ENCODE assay signal across 12 mouse cellular contexts in genomic region chr19:42157493-42158237, GRCm38 (mm10). TPM values are rescaled to one million over a fixed set of nuclear protein-coding genes. Genes with fewer than 3 reads are reported as not detected.
A peak's percentile ranks its signal among the peaks of the same experiment; 100 is the strongest.
DNase-seq lines count a peak whose midpoint lies in the region; ATAC-seq and TF ChIP-seq lines count a peak whose summit lies in the region.
"Had no signal": no experiment of that assay in that cellular context is flagged by ENCODE, and none has a peak within 500 bp of the region (broad histone marks: within the 10 kb centered on the region; RNA-seq: fewer than 3 reads in every experiment).

No protein-coding gene starts in this region.

- no peak for DNase-seq in lung, postnatal 4 days
- DNase-seq in MEL (ENCODE audit: low read depth, low spot score), result peak; percentile 76
- no peak for DNase-seq in kidney, adult 2 months
- DNase-seq in kidney, adult 18-20 months, result no peak
- DNase-seq: adrenal gland, postnatal 10 days; cerebellum, adult 2 months; right cerebral cortex, postnatal 14 days had no signal

- H3K9me3 ChIP-seq in lung, embryonic 15.5 days, result no peaks in the 10 kb centered on the region
- H3K9me3 ChIP-seq in MEL (replicated peaks; ENCODE audit: insufficient read depth, low read length), result no peaks in the 10 kb centered on the region
- H3K9me3 ChIP-seq: heart, embryonic 15.5 days had no signal

- H3K27me3 ChIP-seq in lung, embryonic 15.5 days, result no peaks in the 10 kb centered on the region
- no peaks in the 10 kb centered on the region for H3K27me3 ChIP-seq in MEL (ENCODE audit: control insufficient read depth in 1 of 2, insufficient read depth in 2 of 2, low read length in 2 of 2)
- H3K27me3 ChIP-seq in kidney, adult 2 months (replicated peaks; ENCODE audit: control insufficient read depth, insufficient read depth, low read length), result no peaks in the 10 kb centered on the region
- H3K27me3 ChIP-seq: heart, embryonic 15.5 days had no signal

- H3K27ac ChIP-seq in lung, embryonic 15.5 days, result peak overlapping the region; percentile 47
- peak overlapping the region; percentile 75 for H3K27ac ChIP-seq in MEL (ENCODE audit: control insufficient read depth, low read depth, low read length)
- no peak overlapping the region for H3K27ac ChIP-seq in kidney, adult 2 months (ENCODE audit: insufficient read depth, low read depth, low read length)
- H3K27ac ChIP-seq: heart, embryonic 15.5 days had no signal

- 0 out of 4 replicates have a peak, but pooled peaks of 1 of the 2 experiments have one; percentile 21 for TF ChIP-seq EP300 in MEL (IDR thresholded peaks at IDR 0.05; ENCODE audit: low read depth in 1 of 2, low read length in 2 of 2)

- no peak; the same call in 1 of the 2 replicates for ATAC-seq in lung, embryonic 15.5 days (ENCODE audit: borderline replicate concordance, extremely low read depth, low FRiP score, low TSS enrichment)
- peak; percentile 60 for ATAC-seq in common myeloid progenitor, adult 5-6 weeks (replicated peaks; ENCODE audit: low read depth, poor library complexity, severe bottlenecking)
- peak; percentile 85 for ATAC-seq in megakaryocyte progenitor cell, adult 5-6 weeks (replicated peaks; ENCODE audit: poor library complexity)

- H3K4me2 ChIP-seq in lung, embryonic 15.5 days, result no peak overlapping the region
- H3K4me2 ChIP-seq: heart, embryonic 15.5 days had no signal

- TF ChIP-seq RAD21 in MEL (IDR thresholded peaks at IDR 0.05; ENCODE audit: low read depth, low read length), result no peak

- H3K9ac ChIP-seq in lung, embryonic 15.5 days, result no peak overlapping the region
- peak overlapping the region; percentile 45 for H3K9ac ChIP-seq in MEL (ENCODE audit: control insufficient read depth, low read depth, low read length, poor library complexity, severe bottlenecking)
- H3K9ac ChIP-seq: heart, embryonic 15.5 days; lung, embryonic 14.5 days had no signal

- H3K79me2 ChIP-seq in MEL (ENCODE audit: control insufficient read depth, insufficient read depth, low read length, poor library complexity), result no peaks in the 10 kb centered on the region

- WGBS in lung, embryonic 15.5 days, result 51% methylated on average over 12 of the region's 12 CpGs
- 58% methylated on average over 12 of the region's 12 CpGs for WGBS in kidney, adult 2 months

- peak in 1 of 2 experiments; percentile 21; a peak in 1 of 4 replicates for TF ChIP-seq POLR2A in MEL (IDR thresholded peaks at IDR 0.05; ENCODE audit: control insufficient read depth in 1 of 2, insufficient read depth in 1 of 2, low read depth in 1 of 2, low read length in 2 of 2, poor library complexity in 1 of 2)
- TF ChIP-seq POLR2A in kidney, adult 2 months (IDR thresholded peaks at IDR 0.05; ENCODE audit: low read depth, low read length), result no peak

- H3K4me1 ChIP-seq in lung, embryonic 15.5 days, result peaks cover 12% of the 10 kb centered on the region
- peaks cover 3 to 9% of the 10 kb centered on the region in 2 experiments for H3K4me1 ChIP-seq in MEL (ENCODE audit: control insufficient read depth in 1 of 2, insufficient read depth in 2 of 2, low read length in 2 of 2)
- no peaks in the 10 kb centered on the region for H3K4me1 ChIP-seq in kidney, adult 2 months (ENCODE audit: control insufficient read depth, insufficient read depth, low read length)

- no peak for TF ChIP-seq CTCF in MEL (IDR thresholded peaks at IDR 0.05 in 2 of 3, conservative IDR thresholded peaks at IDR 0.05 in 1 of 3; ENCODE audit: control insufficient read depth in 1 of 3, insufficient read depth in 1 of 3, low read depth in 2 of 3, low read length in 3 of 3, poor library complexity in 1 of 3, severe bottlenecking in 1 of 3)
- no peak for TF ChIP-seq CTCF in kidney, adult 2 months (conservative IDR thresholded peaks at IDR 0.05; ENCODE audit: insufficient read depth, insufficient read length, low read depth, low read length)

- no peak overlapping the region for H3K4me3 ChIP-seq in lung, embryonic 15.5 days
- peak overlapping the region; percentile 43 to 48 for H3K4me3 ChIP-seq in MEL (ENCODE audit: control insufficient read depth in 1 of 2, insufficient read depth in 1 of 2, low read depth in 2 of 2, low read length in 2 of 2)
- H3K4me3 ChIP-seq in kidney, adult 2 months (ENCODE audit: insufficient read depth, low read depth, low read length), result no peak overlapping the region
- H3K4me3 ChIP-seq: heart, embryonic 15.5 days had no signal

- no peaks in the 10 kb centered on the region for H3K36me3 ChIP-seq in lung, embryonic 15.5 days
- peaks cover 0 to 11% of the 10 kb centered on the region in 2 experiments; a peak in 2 of 4 replicates for H3K36me3 ChIP-seq in MEL (ENCODE audit: control insufficient read depth in 1 of 2, insufficient read depth in 2 of 2, low read length in 2 of 2)
- H3K36me3 ChIP-seq in kidney, adult 2 months (ENCODE audit: control insufficient read depth, insufficient read depth, low read length), result no peaks in the 10 kb centered on the region
- H3K36me3 ChIP-seq: heart, embryonic 15.5 days had no signal

TF ChIP-seq in MEL, 35 proteins besides CTCF, POLR2A, EP300 and RAD21:
- no peak for TF ChIP-seq KAT2A (conservative IDR thresholded peaks at IDR 0.05; ENCODE audit: low read depth, low read length)
- TF ChIP-seq JUND (IDR thresholded peaks at IDR 0.05; ENCODE audit: low read depth, low read length), result no peak
- no peak for TF ChIP-seq MXI1 (IDR thresholded peaks at IDR 0.05; ENCODE audit: low read depth, low read length)
- 0 out of 2 replicates have a peak, but pooled peaks have one; percentile 35 for TF ChIP-seq ZMIZ1 (IDR thresholded peaks at IDR 0.05; ENCODE audit: low read depth, low read length)
- no peak for TF ChIP-seq GABPA (IDR thresholded peaks at IDR 0.05; ENCODE audit: low read depth, low read length)
- TF ChIP-seq BHLHE40 (IDR thresholded peaks at IDR 0.05; ENCODE audit: borderline replicate concordance, low read depth, low read length), result 0 out of 2 replicates have a peak, but pooled peaks have one; percentile 5
- no peak for TF ChIP-seq SMC3 (IDR thresholded peaks at IDR 0.05; ENCODE audit: low read depth, low read length)
- TF ChIP-seq ETS1 (IDR thresholded peaks at IDR 0.05; ENCODE audit: low read depth, low read length), result peak; percentile 45
- TF ChIP-seq POLR2AphosphoS2 (IDR thresholded peaks at IDR 0.05; ENCODE audit: low read length), result no peak
- TF ChIP-seq ZNF384 (IDR thresholded peaks at IDR 0.05; ENCODE audit: low read depth, low read length), result peak; percentile 85
- TF ChIP-seq MEF2A (IDR thresholded peaks at IDR 0.05; ENCODE audit: extremely low read depth, insufficient replicate concordance, low read depth, low read length, poor library complexity, severe bottlenecking), result no peak
- TF ChIP-seq ELF1 (IDR thresholded peaks at IDR 0.05; ENCODE audit: low read depth, low read length), result 0 out of 2 replicates have a peak, but pooled peaks have one; percentile 15
- TF ChIP-seq TBP (IDR thresholded peaks at IDR 0.05; ENCODE audit: low read depth, low read length), result 0 out of 2 replicates have a peak, but pooled peaks have one; percentile 48

RNA-seq across cellular contexts. Expression of gene Zfyve27, which starts 6.1 kb away (rescaled TPM):
- 23.3 and 28.2 TPM in 2 replicates for polyA plus RNA-seq in lung, embryonic 15.5 days (2015; fragmentation: Nextera tagmentation; extraction: Ambion mirVana)
- total RNA-seq in MEL (2012; rRNA removed), result 22.0 and 27.0 TPM in 2 replicates
- polyA plus RNA-seq in MEL (2012; ENCODE audit: insufficient read depth in 1 of 2, insufficient read length in 2 of 2, low read depth in 1 of 2, low replicate concordance in 2 of 2, missing spikeins in 1 of 2), result 10 to 100 TPM in 1 of 2 experiments, not detected in 1; 40.2 TPM
- total RNA-seq in common myeloid progenitor, adult 5-6 weeks (2017), result 15.5 and 17.5 TPM in 2 replicates
- total RNA-seq in megakaryocyte progenitor cell, adult 5-6 weeks (2015), result 10.7 and 13.6 TPM in 2 replicates
- 26.9 and 30.5 TPM in 2 replicates for total RNA-seq in megakaryocyte progenitor cell, adult 5-6 weeks (2017)
- 30.7 and 32.6 TPM in 2 replicates for polyA plus RNA-seq in kidney, adult 2 months (2012; rRNA removed)

RNA-seq across cellular contexts. Expression of gene Marveld1, which starts 10.5 kb away (rescaled TPM):
- 17.1 and 21.0 TPM in 2 replicates for polyA plus RNA-seq in lung, embryonic 15.5 days (2015; fragmentation: Nextera tagmentation; extraction: Ambion mirVana)
- 7.9 and 9.7 TPM in 2 replicates for total RNA-seq in MEL (2012; rRNA removed)
- polyA plus RNA-seq in MEL (2012; ENCODE audit: insufficient read depth in 1 of 2, insufficient read length in 2 of 2, low read depth in 1 of 2, low replicate concordance in 2 of 2, missing spikeins in 1 of 2), result 10 to 100 TPM in 1 of 2 experiments, not detected in 1; 24.4 TPM
- total RNA-seq in common myeloid progenitor, adult 5-6 weeks (2017), result 10.7 and 12.0 TPM in 2 replicates
- total RNA-seq in megakaryocyte progenitor cell, adult 5-6 weeks (2015), result 14.4 and 14.9 TPM in 2 replicates
- total RNA-seq in megakaryocyte progenitor cell, adult 5-6 weeks (2017), result 15.0 and 18.8 TPM in 2 replicates
- 44.6 and 53.2 TPM in 2 replicates for polyA plus RNA-seq in kidney, adult 2 months (2012; rRNA removed)

RNA-seq across cellular contexts. Expression of gene Avpi1, which starts 28.8 kb away (rescaled TPM):
- 64.3 and 64.4 TPM in 2 replicates for polyA plus RNA-seq in lung, embryonic 15.5 days (2015; fragmentation: Nextera tagmentation; extraction: Ambion mirVana)
- 49.5 and 54.8 TPM in 2 replicates for total RNA-seq in MEL (2012; rRNA removed)
- 10 to 100 TPM in 1 of 2 experiments, not detected in 1; 53.3 TPM for polyA plus RNA-seq in MEL (2012; ENCODE audit: insufficient read depth in 1 of 2, insufficient read length in 2 of 2, low read depth in 1 of 2, low replicate concordance in 2 of 2, missing spikeins in 1 of 2)
- total RNA-seq in common myeloid progenitor, adult 5-6 weeks (2017), result 3.1 and 5.1 TPM in 2 replicates
- total RNA-seq in megakaryocyte progenitor cell, adult 5-6 weeks (2015), result 5.0 and 7.3 TPM in 2 replicates
- total RNA-seq in megakaryocyte progenitor cell, adult 5-6 weeks (2017), result 4.9 and 5.4 TPM in 2 replicates
- polyA plus RNA-seq in kidney, adult 2 months (2012; rRNA removed), result 17.5 and 19.5 TPM in 2 replicates

RNA-seq across cellular contexts. Expression of gene Sfrp5, which starts 44.4 kb away (rescaled TPM):
- polyA plus RNA-seq in lung, embryonic 15.5 days (2015; fragmentation: Nextera tagmentation; extraction: Ambion mirVana), result 0.95 and 1.1 TPM in 2 replicates
- not detected in 2 replicates for total RNA-seq in MEL (2012; rRNA removed)
- polyA plus RNA-seq in MEL (2012; ENCODE audit: insufficient read depth in 1 of 2, insufficient read length in 2 of 2, low read depth in 1 of 2, low replicate concordance in 2 of 2, missing spikeins in 1 of 2), result under 1 TPM in 1 of 2 experiments, not detected in 1; 0.50 TPM
- total RNA-seq in common myeloid progenitor, adult 5-6 weeks (2017), result not detected in 2 replicates
- total RNA-seq in megakaryocyte progenitor cell, adult 5-6 weeks (2015), result not detected in 2 replicates
- total RNA-seq in megakaryocyte progenitor cell, adult 5-6 weeks (2017), result not detected in 2 replicates
- 3.6 and 4.8 TPM in 2 replicates for polyA plus RNA-seq in kidney, adult 2 months (2012; rRNA removed)

Comparison
In these comparisons a context has a peak if more than half of its experiments do, and no peak if none do; other contexts are left out.
1. H3K4me3 ChIP-seq: peak in MEL (2 of 2); none in lung, embryonic 15.5 days (single experiment) and kidney, adult 2 months (single experiment).